Mouse (Mus musculus): Measurements from ENCODE around the gene Sdk2. TPM values are rescaled to one million over a fixed set of nuclear protein-coding genes. Genes with fewer than 3 reads are reported as not detected.

The Sdk2 gene
- polyA plus RNA-seq, 1 experiment from 2014 or later, result 0.66 TPM

DNA sequence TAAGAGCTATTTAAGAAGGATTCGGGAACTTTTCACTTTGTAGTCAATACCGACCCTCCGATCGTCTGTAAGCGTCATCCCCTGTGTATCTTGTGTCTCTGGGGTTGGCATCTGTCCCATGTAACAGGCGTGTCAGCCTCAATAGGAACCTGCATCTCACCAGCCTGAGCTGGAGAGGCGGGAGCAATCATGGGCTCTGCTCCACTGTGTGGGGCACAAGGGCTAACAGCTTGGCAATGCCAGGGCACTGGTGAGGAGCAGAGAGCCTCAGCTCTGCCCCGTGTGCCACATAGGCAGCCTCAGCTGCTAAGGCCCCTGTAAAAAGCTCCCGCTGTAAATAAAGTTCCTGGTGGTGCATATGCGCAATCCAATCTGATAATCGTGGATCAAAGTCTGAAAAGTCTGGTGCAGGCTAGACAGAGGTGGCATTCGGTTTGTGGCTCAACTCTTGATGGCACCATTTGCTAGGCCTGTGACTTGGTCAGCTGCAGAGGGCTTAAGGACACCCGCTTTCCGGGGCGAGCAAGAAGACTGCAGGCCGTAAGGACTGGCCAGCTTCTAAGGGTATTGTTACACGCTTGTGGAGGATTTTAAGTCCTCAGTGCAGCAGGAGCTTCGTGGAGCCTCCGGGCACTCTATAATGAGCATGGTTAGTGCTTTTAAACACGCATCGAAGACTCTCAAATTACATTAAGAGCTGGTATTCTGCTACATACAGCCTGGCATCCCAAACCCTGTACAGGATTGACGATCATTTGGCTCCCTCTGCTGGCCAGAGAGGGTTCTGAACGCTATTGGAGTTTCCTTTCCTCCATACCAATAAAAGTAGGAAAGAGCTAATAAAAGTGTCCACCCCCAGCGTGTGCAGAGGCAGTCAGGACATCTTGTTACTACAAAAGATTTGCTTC lies 256.0 kb downstream of the Sdk2 start:
- WGBS, result 39% methylated on average over 24 of the region's 24 CpGs
- no peak overlapping the region for H3K27ac ChIP-seq (ENCODE audit: low read depth, low read length)
- H3K9ac ChIP-seq (ENCODE audit: low read depth, low read length), result no peak overlapping the region
- peak; percentile 93 for TF ChIP-seq CTCF (IDR thresholded peaks at IDR 0.05; ENCODE audit: low read depth)
- H3K4me1 ChIP-seq (replicated peaks; ENCODE audit: control insufficient read depth, insufficient read depth, low read length), result 0 out of 2 replicates have a peak, but pooled peaks cover 4% of the 10 kb centered on the region
- H3K27me3 ChIP-seq (replicated peaks; ENCODE audit: control insufficient read depth, insufficient read depth, low read length), result no peaks in the 10 kb centered on the region
- no peaks in the 10 kb centered on the region for H3K36me3 ChIP-seq (ENCODE audit: control insufficient read depth, insufficient read depth)
- no peak overlapping the region for H3K4me3 ChIP-seq (ENCODE audit: low read depth, low read length)
- H3K4me2 ChIP-seq (replicated peaks; ENCODE audit: low read depth), result peak overlapping the region; percentile 35
- ATAC-seq, result peak; percentile 60
- no peaks in the 10 kb centered on the region for H3K9me3 ChIP-seq (ENCODE audit: control insufficient read depth)

DNA sequence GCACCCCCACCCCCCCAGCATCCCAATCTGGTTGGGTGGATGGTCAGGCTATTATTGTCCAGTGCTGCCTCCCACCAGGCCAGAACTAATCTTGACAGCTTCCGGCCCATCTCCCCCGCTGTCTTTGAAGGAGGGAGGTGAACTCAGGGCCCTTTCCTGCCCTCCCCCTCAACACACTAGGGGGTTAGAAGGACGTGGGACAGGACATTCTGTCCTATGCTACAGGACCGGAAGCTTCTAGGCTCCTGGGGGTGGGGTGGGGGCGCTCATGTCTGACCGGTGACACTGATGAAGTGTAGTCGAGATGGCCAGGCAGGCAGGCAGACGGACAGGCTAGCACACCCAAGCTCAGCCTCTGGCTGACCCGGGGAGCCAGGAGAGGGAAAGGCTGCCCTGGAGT lies 259.8 kb downstream of the Sdk2 start:
- H3K4me3 ChIP-seq (ENCODE audit: low read depth, low read length), result no peak overlapping the region
- ATAC-seq, result no peak
- H3K9me3 ChIP-seq (ENCODE audit: control insufficient read depth), result no peaks in the 10 kb centered on the region
- H3K27ac ChIP-seq (ENCODE audit: low read depth, low read length), result no peak overlapping the region
- WGBS, result 44% methylated on average over 9 of the region's 9 CpGs
- no peaks in the 10 kb centered on the region for H3K36me3 ChIP-seq (ENCODE audit: control insufficient read depth, insufficient read depth)
- H3K9ac ChIP-seq (ENCODE audit: low read depth, low read length), result no peak overlapping the region
- no peak for TF ChIP-seq CTCF (IDR thresholded peaks at IDR 0.05; ENCODE audit: low read depth)
- H3K4me2 ChIP-seq (replicated peaks; ENCODE audit: low read depth), result no peak overlapping the region
- H3K4me1 ChIP-seq (replicated peaks; ENCODE audit: control insufficient read depth, insufficient read depth, low read length), result 0 out of 2 replicates have a peak, but pooled peaks cover 4% of the 10 kb centered on the region
- H3K27me3 ChIP-seq (replicated peaks; ENCODE audit: control insufficient read depth, insufficient read depth, low read length), result no peaks in the 10 kb centered on the region

GRCm38 (mm10) chr11:113806382-113807077 lies 260.3 kb downstream of the Sdk2 start:
- 60% methylated on average over 9 of the region's 9 CpGs for WGBS
- H3K27ac ChIP-seq (ENCODE audit: low read depth, low read length), result peak overlapping the region; percentile 31; the same call in 1 of the 2 replicates
- TF ChIP-seq CTCF (IDR thresholded peaks at IDR 0.05; ENCODE audit: low read depth), result no peak

DNA sequence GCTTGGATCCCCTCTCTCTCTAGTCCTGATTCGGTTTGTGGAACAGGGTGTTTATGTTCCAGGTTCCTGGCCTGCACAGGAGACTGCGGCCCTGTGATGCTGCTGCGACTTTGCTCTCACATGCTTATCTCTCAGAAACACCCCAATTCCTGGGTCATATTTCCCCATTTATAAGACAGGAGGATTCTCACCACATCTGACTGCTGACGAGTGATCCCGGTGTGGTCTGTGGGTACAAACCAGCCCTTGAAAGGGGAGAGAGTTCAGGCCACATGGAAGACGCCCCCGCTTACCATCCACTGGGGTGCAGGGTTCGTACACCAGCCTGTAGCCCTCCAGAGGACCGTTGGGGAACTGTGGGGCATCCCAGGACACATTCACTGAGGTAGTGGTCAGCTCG lies 260.9 kb downstream of the Sdk2 start:
- no peak overlapping the region for H3K9ac ChIP-seq (ENCODE audit: low read depth, low read length)
- H3K27ac ChIP-seq (ENCODE audit: low read depth, low read length), result peak overlapping the region; percentile 54; the same call in 1 of the 2 replicates
- TF ChIP-seq CTCF (IDR thresholded peaks at IDR 0.05; ENCODE audit: low read depth), result peak; percentile 42
- no peaks in the 10 kb centered on the region for H3K9me3 ChIP-seq (ENCODE audit: control insufficient read depth)
- no peak overlapping the region for H3K4me2 ChIP-seq (replicated peaks; ENCODE audit: low read depth)
- 68% methylated on average over 10 of the region's 10 CpGs for WGBS
- no peak for ATAC-seq
- H3K27me3 ChIP-seq (replicated peaks; ENCODE audit: control insufficient read depth, insufficient read depth, low read length), result no peaks in the 10 kb centered on the region
- H3K4me1 ChIP-seq (replicated peaks; ENCODE audit: control insufficient read depth, insufficient read depth, low read length), result 0 out of 2 replicates have a peak, but pooled peaks cover 4% of the 10 kb centered on the region
- H3K4me3 ChIP-seq (ENCODE audit: low read depth, low read length), result no peak overlapping the region
- H3K36me3 ChIP-seq (ENCODE audit: control insufficient read depth, insufficient read depth), result no peaks in the 10 kb centered on the region

More at GRCm38 (mm10) chr11:113806382-113807077, 260.3 kb downstream of the Sdk2 start:
- Histone ChIP-seq H3K9ac (ENCODE audit: low read depth, low read length) (no peak overlapping the region), H3K9me3 (ENCODE audit: control insufficient read depth) (no peaks in the 10 kb centered on the region), H3K27me3 (replicated peaks; ENCODE audit: control insufficient read depth, insufficient read depth, low read length) (no peaks in the 10 kb centered on the region), H3K36me3 (ENCODE audit: control insufficient read depth, insufficient read depth) (no peaks in the 10 kb centered on the region), H3K4me2 (replicated peaks; ENCODE audit: low read depth) (no peak overlapping the region), H3K4me1 (replicated peaks; ENCODE audit: control insufficient read depth, insufficient read depth, low read length) (0 out of 2 replicates have a peak, but pooled peaks cover 4% of the 10 kb centered on the region), H3K4me3 (ENCODE audit: low read depth, low read length) (no peak overlapping the region)
- ATAC-seq, result no peak

DNA sequence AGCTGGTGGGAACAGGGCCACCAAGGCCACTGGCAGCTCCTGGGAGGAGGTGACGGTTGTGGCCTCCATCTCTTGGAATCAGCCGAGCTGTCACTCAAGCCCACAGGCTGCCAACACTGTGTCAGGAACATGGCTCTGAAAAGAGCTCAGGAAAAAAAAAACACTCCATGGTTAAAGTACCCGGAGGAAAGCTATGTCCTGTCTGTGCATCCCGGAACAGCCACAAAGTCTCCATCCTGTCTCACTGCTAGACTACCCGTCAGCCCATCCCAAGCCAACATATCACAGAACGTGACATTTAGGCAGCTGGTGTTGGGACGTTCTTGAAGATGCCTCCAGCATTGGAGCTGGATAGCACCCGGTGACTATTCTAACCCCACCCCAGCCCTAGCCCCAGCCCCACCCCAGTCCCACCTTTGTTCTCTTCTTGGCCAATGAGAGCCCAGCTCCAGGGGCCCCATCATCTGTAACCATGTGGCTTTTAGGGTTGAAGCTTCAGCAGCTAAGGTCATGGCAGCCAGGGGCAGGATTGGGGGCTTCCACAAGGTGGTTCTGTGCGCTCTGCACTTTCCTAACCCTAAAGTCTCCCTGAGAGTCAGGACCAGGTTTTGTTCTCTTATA lies 263.4 kb downstream of the Sdk2 start:
- Histone ChIP-seq H3K4me2 (replicated peaks; ENCODE audit: low read depth) (no peak overlapping the region), H3K9me3 (ENCODE audit: control insufficient read depth) (no peaks in the 10 kb centered on the region), H3K4me3 (ENCODE audit: low read depth, low read length) (no peak overlapping the region), H3K27me3 (replicated peaks; ENCODE audit: control insufficient read depth, insufficient read depth, low read length) (no peaks in the 10 kb centered on the region), H3K9ac (ENCODE audit: low read depth, low read length) (no peak overlapping the region; the same call in 1 of the 2 replicates), H3K27ac (ENCODE audit: low read depth, low read length) (no peak overlapping the region), H3K36me3 (ENCODE audit: control insufficient read depth, insufficient read depth) (no peaks in the 10 kb centered on the region), H3K4me1 (replicated peaks; ENCODE audit: control insufficient read depth, insufficient read depth, low read length) (no peaks in the 10 kb centered on the region)
- no peak for TF ChIP-seq CTCF (IDR thresholded peaks at IDR 0.05; ENCODE audit: low read depth)
- no peak for ATAC-seq
- WGBS, result 61% methylated on average over 9 of the region's 9 CpGs

- Histone ChIP-seq H3K4me3 (ENCODE audit: low read depth, low read length) (no peak overlapping the region), H3K27me3 (replicated peaks; ENCODE audit: control insufficient read depth, insufficient read depth, low read length) (no peaks in the 10 kb centered on the region), H3K9ac (ENCODE audit: low read depth, low read length) (no peak overlapping the region), H3K36me3 (ENCODE audit: control insufficient read depth, insufficient read depth) (no peaks in the 10 kb centered on the region), H3K27ac (ENCODE audit: low read depth, low read length) (no peak overlapping the region; the same call in 1 of the 2 replicates), H3K4me1 (replicated peaks; ENCODE audit: control insufficient read depth, insufficient read depth, low read length) (no peaks in the 10 kb centered on the region; the same call in 1 of the 2 replicates), H3K4me2 (replicated peaks; ENCODE audit: low read depth) (no peak overlapping the region), H3K9me3 (ENCODE audit: control insufficient read depth) (no peaks in the 10 kb centered on the region)
- 57% methylated on average over 12 of the region's 12 CpGs for WGBS
- no peak for TF ChIP-seq CTCF (IDR thresholded peaks at IDR 0.05; ENCODE audit: low read depth)
- no peak for ATAC-seq
Measured at GRCm38 (mm10) chr11:113802456-113802855, 264.4 kb downstream of the Sdk2 start.
